Mouse (Mus musculus) midbrain, embryonic 16.5 days (tissue): Measurements from ENCODE around the gene Gatad2b. TPM values are rescaled to one million over a fixed set of nuclear protein-coding genes. Genes with fewer than 3 reads are reported as not detected.

Experiments
- ATAC-seq: fragments of 200-750 bp; cut with Nextera tagmentation; 2 replicates; pipeline ENCODE4 v1.8.0; 2017; ENCODE audit warnings: moderate TSS enrichment
- H3K27ac ChIP-seq: fragments of 300-500 bp; sonication (generic); 2 replicates; pipeline ENCODE4 v1.5.1; 2014; ENCODE audit warnings: mild to moderate bottlenecking, low read length, mixed read lengths
- H3K27me3 ChIP-seq: fragments of 300-500 bp; sonication (generic); 2 replicates; pipeline ENCODE4 v1.6.1; 2014; ENCODE audit warnings: low read depth, low read length, mixed read lengths; ENCODE audit not compliant: control insufficient read depth, insufficient read depth
- H3K36me3 ChIP-seq: fragments of 300-500 bp; sonication (generic); 2 replicates; pipeline ENCODE4 v1.6.1; 2014; ENCODE audit warnings: mild to moderate bottlenecking, low read length, moderate library complexity, mixed read lengths; ENCODE audit not compliant: control insufficient read depth, insufficient read depth
- H3K4me1 ChIP-seq: fragments of 300-500 bp; sonication (generic); 2 replicates; pipeline ENCODE4 v1.6.1; 2014; ENCODE audit warnings: mild to moderate bottlenecking, low read length, mixed read lengths; ENCODE audit not compliant: control insufficient read depth, insufficient read depth
- H3K4me2 ChIP-seq: fragments of 300-500 bp; sonication (generic); 2 replicates; pipeline ENCODE4 v1.6.1; 2014; ENCODE audit warnings: mild to moderate bottlenecking, low read length, mixed read lengths
- H3K4me3 ChIP-seq: fragments of 300-500 bp; sonication (generic); 2 replicates; pipeline ENCODE4 v1.5.1; 2014; ENCODE audit warnings: low read depth, mild to moderate bottlenecking, low read length, moderate library complexity, mixed read lengths
- H3K9ac ChIP-seq: fragments of 300-500 bp; sonication (generic); 2 replicates; pipeline ENCODE4 v1.6.1; 2014; ENCODE audit warnings: low read depth, low read length, mixed read lengths
- H3K9me3 ChIP-seq: fragments of 300-500 bp; sonication (generic); replicated peaks from 2 replicates; pipeline ENCODE4 v1.6.1; 2014; ENCODE audit warnings: mild to moderate bottlenecking, low read length, mixed read lengths; ENCODE audit not compliant: control insufficient read depth, poor library complexity, severe bottlenecking
- WGBS: fragments of 180-500 bp; shearing (Covaris S2); extraction: QIAGEN DNeasy Blood & Tissue Kit; methylation state at CpG from one replicate; pipeline ENCODE4 v1.1.7; 2014; 5-methylcytosine and 5-hydroxymethylcytosine counted together
- polyA plus RNA-seq: library from polyadenylated mRNA; unstranded; fragments of >200 nt; fragmentation: Nextera tagmentation; extraction: Ambion mirVana; gene quantifications from 2 replicates; pipeline ENCODE4 v1.2.1, GENCODE M21; 2015

Gene Gatad2b
- polyA plus RNA-seq, 1 experiment from 2014 or later, result 10.9 TPM

- H3K27me3 ChIP-seq, result no peaks in the 10 kb centered on the region
- H3K9ac ChIP-seq, result no peak overlapping the region
- H3K4me1 ChIP-seq, result no peaks in the 10 kb centered on the region
- 90% methylated on average over 1 of the region's 1 CpGs for WGBS
- no peaks in the 10 kb centered on the region for H3K9me3 ChIP-seq
- H3K4me3 ChIP-seq, result no peak overlapping the region
- no peak overlapping the region for H3K4me2 ChIP-seq
- no peak for ATAC-seq
- H3K36me3 ChIP-seq, result peaks cover 32% of the 10 kb centered on the region
- H3K27ac ChIP-seq, result no peak overlapping the region
These were observed 66.3 kb downstream of the Gatad2b start for GRCm38 (mm10) chr3:90359230-90359629.

DNA sequence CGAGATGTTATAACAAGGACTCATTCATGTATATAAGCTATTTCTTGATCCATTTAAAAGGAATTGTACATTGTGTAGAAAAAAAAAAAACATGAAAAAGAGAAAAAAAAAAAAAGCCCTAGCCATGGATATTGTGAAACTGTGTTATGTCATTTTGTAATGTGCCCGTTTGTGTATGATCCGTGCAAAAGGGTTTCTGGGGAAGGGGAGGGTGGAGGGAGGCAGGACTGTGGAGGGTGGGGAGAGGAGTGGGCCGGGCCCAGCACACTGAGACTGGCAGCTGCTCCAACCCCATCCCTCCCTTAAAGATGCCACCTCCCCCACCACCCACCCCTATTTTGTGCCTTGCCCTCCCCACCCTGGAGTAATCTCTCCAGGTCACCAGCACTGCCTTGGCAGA, 68.5 kb downstream of the Gatad2b start:
- Histone ChIP-seq H3K9me3 (no peaks in the 10 kb centered on the region), H3K36me3 (peaks cover 15% of the 10 kb centered on the region), H3K27me3 (no peaks in the 10 kb centered on the region), H3K4me1 (no peaks in the 10 kb centered on the region), H3K9ac (no peak overlapping the region), H3K4me2 (no peak overlapping the region), H3K27ac (no peak overlapping the region), H3K4me3 (no peak overlapping the region)
- WGBS, result 90% methylated on average over 4 of the region's 4 CpGs
- ATAC-seq, result no peak

GRCm38 (mm10) chr3:90362346-90362745, 69.4 kb downstream of the Gatad2b start:
- no peak for ATAC-seq
- H3K4me2 ChIP-seq, result no peak overlapping the region
- H3K9ac ChIP-seq, result no peak overlapping the region
- no peaks in the 10 kb centered on the region for H3K9me3 ChIP-seq
- peaks cover 12% of the 10 kb centered on the region; the same call in 1 of the 2 replicates for H3K36me3 ChIP-seq
- no peaks in the 10 kb centered on the region for H3K27me3 ChIP-seq
- 86% methylated on average over 2 of the region's 2 CpGs for WGBS
- H3K4me1 ChIP-seq, result no peaks in the 10 kb centered on the region
- no peak overlapping the region for H3K27ac ChIP-seq
- no peak overlapping the region for H3K4me3 ChIP-seq

GRCm38 (mm10) chr3:90367001-90367632, 74.1 kb downstream of the Gatad2b start:
- H3K4me3 ChIP-seq, result no peak overlapping the region
- WGBS, result 95% methylated on average over 5 of the region's 5 CpGs
- no peaks in the 10 kb centered on the region for H3K4me1 ChIP-seq
- H3K36me3 ChIP-seq, result peaks cover 3% of the 10 kb centered on the region; the same call in 1 of the 2 replicates
- H3K9me3 ChIP-seq, result no peaks in the 10 kb centered on the region
- no peak overlapping the region for H3K4me2 ChIP-seq
- H3K9ac ChIP-seq, result no peak overlapping the region
- H3K27ac ChIP-seq, result no peak overlapping the region
- no peak for ATAC-seq
- no peaks in the 10 kb centered on the region for H3K27me3 ChIP-seq

GRCm38 (mm10) chr3:90369041-90369440, 76.1 kb downstream of the Gatad2b start:
- Histone ChIP-seq H3K27me3 (no peaks in the 10 kb centered on the region), H3K9me3 (no peaks in the 10 kb centered on the region), H3K9ac (peak overlapping the region; percentile 7; the same call in 1 of the 2 replicates), H3K4me1 (no peaks in the 10 kb centered on the region), H3K36me3 (no peaks in the 10 kb centered on the region), H3K27ac (no peak overlapping the region), H3K4me3 (no peak overlapping the region), H3K4me2 (no peak overlapping the region)
- ATAC-seq, result no peak
- WGBS, result 36% methylated on average over 2 of the region's 2 CpGs

DNA sequence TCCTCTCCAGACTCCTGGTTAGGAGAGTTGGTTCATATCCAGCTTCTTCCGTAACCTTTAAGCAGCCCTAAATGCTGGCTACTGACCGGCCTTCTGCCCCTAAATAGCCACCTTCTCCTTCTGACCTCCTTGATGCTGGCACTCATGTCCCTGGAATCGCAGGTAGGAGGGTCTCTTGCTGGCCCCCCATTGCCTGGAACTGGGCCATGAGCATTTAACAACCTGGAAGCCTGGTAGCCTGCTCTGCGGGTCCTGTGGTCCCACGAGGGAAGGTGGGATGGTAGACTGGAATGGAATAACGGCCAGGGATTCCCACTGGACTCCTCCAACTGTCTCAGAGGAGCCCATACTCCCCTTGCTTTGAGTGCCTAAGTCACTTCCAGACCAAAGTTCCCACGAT, 78.9 kb downstream of the Gatad2b start:
- H3K36me3 ChIP-seq, result no peaks in the 10 kb centered on the region
- H3K9me3 ChIP-seq, result no peaks in the 10 kb centered on the region
- no peak overlapping the region for H3K9ac ChIP-seq
- H3K27ac ChIP-seq, result no peak overlapping the region
- H3K27me3 ChIP-seq, result no peaks in the 10 kb centered on the region
- 85% methylated on average over 7 of the region's 7 CpGs for WGBS
- no peaks in the 10 kb centered on the region for H3K4me1 ChIP-seq
- H3K4me2 ChIP-seq, result no peak overlapping the region
- no peak overlapping the region for H3K4me3 ChIP-seq
- ATAC-seq, result no peak

DNA sequence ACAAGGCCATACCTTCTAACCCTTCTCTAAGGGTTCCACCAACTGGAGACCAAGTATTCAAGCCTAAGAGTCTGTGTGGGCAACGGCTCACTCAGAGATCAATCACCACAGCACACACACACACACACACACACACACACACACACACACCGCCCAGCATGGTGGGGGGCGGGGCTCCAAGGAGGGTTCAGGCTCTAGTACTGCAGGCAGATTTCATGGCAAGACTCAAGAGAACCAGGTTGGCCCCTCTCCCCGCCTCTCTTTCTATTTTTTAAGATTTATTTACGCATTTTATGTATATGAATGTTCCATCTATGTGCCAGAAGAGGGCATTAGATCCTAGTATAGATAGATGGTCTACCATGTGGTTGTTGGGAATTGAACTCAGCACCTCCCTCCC, 79.8 kb downstream of the Gatad2b start:
- Histone ChIP-seq H3K4me2 (no peak overlapping the region), H3K9ac (no peak overlapping the region), H3K9me3 (no peaks in the 10 kb centered on the region), H3K4me3 (no peak overlapping the region), H3K36me3 (no peaks in the 10 kb centered on the region), H3K4me1 (no peaks in the 10 kb centered on the region), H3K27ac (no peak overlapping the region), H3K27me3 (no peaks in the 10 kb centered on the region)
- WGBS, result 61% methylated on average over 5 of the region's 5 CpGs
- ATAC-seq, result no peak; the same call in 1 of the 2 replicates

- WGBS, result 25% methylated on average over 4 of the region's 4 CpGs
- Histone ChIP-seq H3K27ac (no peak overlapping the region), H3K4me2 (no peak overlapping the region), H3K27me3 (no peaks in the 10 kb centered on the region), H3K4me1 (no peaks in the 10 kb centered on the region), H3K36me3 (no peaks in the 10 kb centered on the region), H3K9ac (no peak overlapping the region), H3K4me3 (no peak overlapping the region), H3K9me3 (no peaks in the 10 kb centered on the region)
- ATAC-seq, result peak; percentile 84
These were observed 80.6 kb downstream of the Gatad2b start for GRCm38 (mm10) chr3:90373432-90374028.

DNA sequence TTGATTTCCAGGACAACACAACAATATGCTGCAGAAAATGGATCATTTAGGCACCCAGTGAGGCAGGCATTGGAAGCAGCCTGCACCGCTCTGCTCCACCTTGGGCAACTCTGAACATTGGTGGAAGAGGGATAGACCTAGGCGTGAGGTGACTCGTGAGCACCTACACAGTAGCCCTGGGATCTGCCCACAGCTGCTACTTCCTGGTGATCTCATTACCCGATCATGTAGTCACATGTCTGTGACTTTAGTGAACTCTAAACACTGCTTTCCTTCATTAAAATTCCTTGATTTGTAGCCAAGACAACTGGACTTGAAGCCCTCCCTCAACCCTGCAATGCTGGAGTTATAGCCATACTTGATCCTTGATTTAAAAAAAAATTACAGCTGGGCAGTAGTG, 81.4 kb downstream of the Gatad2b start:
- no peaks in the 10 kb centered on the region for H3K9me3 ChIP-seq
- no peak overlapping the region for H3K9ac ChIP-seq
- no peak overlapping the region for H3K4me3 ChIP-seq
- H3K36me3 ChIP-seq, result no peaks in the 10 kb centered on the region
- no peak overlapping the region for H3K4me2 ChIP-seq
- ATAC-seq, result 0 out of 2 replicates have a peak, but pooled peaks have one; percentile 19
- H3K27ac ChIP-seq, result no peak overlapping the region
- H3K4me1 ChIP-seq, result no peaks in the 10 kb centered on the region
- no peaks in the 10 kb centered on the region for H3K27me3 ChIP-seq
- 86% methylated on average over 4 of the region's 4 CpGs for WGBS
